Mouse (Mus musculus) forebrain, embryonic 15.5 days (tissue): Measurements from ENCODE around the gene Gpr160. TPM values are rescaled to one million over a fixed set of nuclear protein-coding genes. Genes with fewer than 3 reads are reported as not detected.

Experiments
- ATAC-seq: fragments of 200-750 bp; cut with Nextera tagmentation; replicated peaks from 2 replicates; pipeline ENCODE4 v1.8.0; 2017; ENCODE audit warnings: mild to moderate bottlenecking, moderate TSS enrichment, moderate library complexity
- H3K27ac ChIP-seq: fragments of 300-500 bp; sonication (generic); replicated peaks from 2 replicates; pipeline ENCODE4 v1.5.1; 2015; ENCODE audit warnings: mild to moderate bottlenecking, inconsistent platforms
- H3K27me3 ChIP-seq: fragments of 300-500 bp; sonication (generic); 2 replicates; pipeline ENCODE4 v1.6.1; 2015; ENCODE audit warnings: inconsistent platforms
- H3K36me3 ChIP-seq: fragments of 300-500 bp; sonication (generic); 2 replicates; pipeline ENCODE4 v1.6.1; 2015; ENCODE audit warnings: mild to moderate bottlenecking, inconsistent platforms
- H3K4me1 ChIP-seq: fragments of 300-500 bp; sonication (generic); 2 replicates; pipeline ENCODE4 v1.6.1; 2015; ENCODE audit warnings: inconsistent platforms
- H3K4me2 ChIP-seq: fragments of 300-500 bp; sonication (generic); replicated peaks from 2 replicates; pipeline ENCODE4 v1.6.1; 2015; ENCODE audit warnings: mild to moderate bottlenecking, inconsistent platforms
- H3K4me3 ChIP-seq: fragments of 300-500 bp; sonication (generic); 2 replicates; pipeline ENCODE4 v1.5.1; 2015; ENCODE audit warnings: mild to moderate bottlenecking, inconsistent platforms
- H3K9ac ChIP-seq: fragments of 300-500 bp; sonication (generic); replicated peaks from 2 replicates; pipeline ENCODE4 v1.6.1; 2015; ENCODE audit warnings: mild to moderate bottlenecking, inconsistent platforms
- H3K9me3 ChIP-seq: fragments of 300-500 bp; sonication (generic); 2 replicates; pipeline ENCODE4 v1.6.1; 2016; ENCODE audit warnings: inconsistent platforms
- WGBS: fragments of 180-500 bp; shearing (Covaris S2); methylation state at CpG from one replicate; pipeline ENCODE4 v1.1.7; 2015; ENCODE audit warnings: mixed read lengths; 5-methylcytosine and 5-hydroxymethylcytosine counted together
- polyA plus RNA-seq: library from polyadenylated mRNA; unstranded; fragments of >200 nt; fragmentation: Nextera tagmentation; extraction: Ambion mirVana; gene quantifications from 2 replicates; pipeline ENCODE4 v1.2.1, GENCODE M21; 2015

The Gpr160 gene
- polyA plus RNA-seq, 1 experiment from 2014 or later: 0.57 TPM

DNA sequence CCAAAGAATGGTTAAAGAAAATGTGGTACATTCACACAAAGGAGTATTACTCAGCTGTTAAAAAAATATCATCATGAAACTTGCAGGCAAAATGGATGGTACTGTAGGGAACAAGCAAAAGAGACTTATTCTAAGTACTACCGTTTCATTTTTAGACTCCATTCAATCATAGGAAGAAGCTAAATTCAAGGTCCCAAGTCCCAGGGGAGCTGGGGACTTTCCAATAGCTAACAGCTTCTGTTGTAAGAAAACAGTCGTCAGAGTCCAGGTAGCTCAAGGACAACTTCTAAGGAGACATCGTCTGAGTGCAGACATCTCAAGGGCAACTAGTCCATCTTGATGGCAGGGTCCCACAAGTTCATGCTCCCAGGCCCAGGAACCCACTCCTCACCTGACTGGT lies 71.9 kb downstream of the Gpr160 start:
- H3K9ac ChIP-seq: no peak overlapping the region
- peaks cover 31% of the 10 kb centered on the region for H3K36me3 ChIP-seq
- H3K9me3 ChIP-seq: no peaks in the 10 kb centered on the region
- H3K27ac ChIP-seq: no peak overlapping the region
- ATAC-seq: no peak
- 98% methylated on average over 3 of the region's 3 CpGs for WGBS
- H3K4me2 ChIP-seq: no peak overlapping the region
- no peaks in the 10 kb centered on the region for H3K27me3 ChIP-seq
- no peaks in the 10 kb centered on the region for H3K4me1 ChIP-seq
- no peak overlapping the region for H3K4me3 ChIP-seq

GRCm38 (mm10) chr3:30929828-30930227 lies 74.1 kb downstream of the Gpr160 start:
- no peak for ATAC-seq
- Histone ChIP-seq H3K4me1 (no peaks in the 10 kb centered on the region), H3K9ac (no peak overlapping the region), H3K4me2 (no peak overlapping the region), H3K36me3 (peaks cover 31% of the 10 kb centered on the region), H3K27ac (no peak overlapping the region), H3K27me3 (no peaks in the 10 kb centered on the region), H3K9me3 (no peaks in the 10 kb centered on the region), H3K4me3 (no peak overlapping the region)
- 39% methylated on average over 3 of the region's 3 CpGs for WGBS

DNA sequence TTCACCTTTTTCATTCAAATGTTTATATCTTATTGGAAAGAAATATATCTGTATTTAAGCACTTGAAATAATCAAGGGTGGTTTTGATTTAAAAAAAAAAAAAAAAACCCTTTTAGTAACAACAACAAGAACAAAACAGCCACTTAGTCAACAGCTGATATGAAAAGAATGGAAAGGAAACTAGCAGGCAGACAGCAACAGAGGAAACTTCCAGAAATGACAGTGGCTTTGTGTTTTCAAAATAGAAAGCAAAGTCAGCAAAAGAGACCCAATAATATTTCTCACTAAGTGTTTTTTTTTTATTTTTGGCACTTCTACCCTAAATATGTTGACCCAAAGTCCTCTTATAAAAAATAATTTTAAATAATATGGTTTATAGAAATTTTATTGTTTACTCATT lies 78.6 kb downstream of the Gpr160 start:
- Histone ChIP-seq H3K4me2 (no peak overlapping the region), H3K4me3 (no peak overlapping the region), H3K27me3 (no peaks in the 10 kb centered on the region), H3K4me1 (no peaks in the 10 kb centered on the region), H3K27ac (no peak overlapping the region), H3K9me3 (no peaks in the 10 kb centered on the region), H3K9ac (no peak overlapping the region), H3K36me3 (peaks cover 29% of the 10 kb centered on the region)
- ATAC-seq: no peak

Other genes with a start within 250 kb of the Gpr160 start
- gene Lrriq4, start 211.4 kb upstream of the Gpr160 start, polyA plus RNA-seq: not detected in 2 replicates
- 0.88 and 1.9 TPM in 2 replicates for gene Lrrc34, start 208.1 kb upstream of the Gpr160 start, polyA plus RNA-seq
- gene Lrrc31, start 156.1 kb upstream of the Gpr160 start, polyA plus RNA-seq: not detected in 2 replicates
- gene Samd7, start 109.7 kb upstream of the Gpr160 start, polyA plus RNA-seq: 0.05 TPM in 1 of 2 replicates, not detected in the other
- gene Sec62, start 63.1 kb upstream of the Gpr160 start, polyA plus RNA-seq: 79.3 and 90.2 TPM in 2 replicates
- 6.9 and 7.4 TPM in 2 replicates for gene Phc3, start 113.5 kb downstream of the Gpr160 start, polyA plus RNA-seq
- 25.7 and 25.9 TPM in 2 replicates for gene Prkci, start 139.8 kb downstream of the Gpr160 start, polyA plus RNA-seq
- gene Skil, start 239.1 kb downstream of the Gpr160 start, polyA plus RNA-seq: 28.6 and 30.7 TPM in 2 replicates